Mouse (Mus musculus): ENCODE results near the gene Zfp286.

- no peak for TF ChIP-seq CTCF (IDR thresholded peaks at IDR 0.05)
- no peak for TF ChIP-seq EP300 (IDR thresholded peaks at IDR 0.05)
These were observed 46.9 kb downstream of the Zfp286 start for GRCm38 (mm10) chr11:62742261-62742957.

Data from lung, postnatal 0 days (tissue).